Mouse (Mus musculus): ENCODE data around the gene Galk2. TPM values are rescaled to one million over a fixed set of nuclear protein-coding genes. Genes with fewer than 3 reads are reported as not detected.

The Galk2 gene
- polyA plus RNA-seq, 1 experiment from 2014 or later, result 29.2 TPM

DNA sequence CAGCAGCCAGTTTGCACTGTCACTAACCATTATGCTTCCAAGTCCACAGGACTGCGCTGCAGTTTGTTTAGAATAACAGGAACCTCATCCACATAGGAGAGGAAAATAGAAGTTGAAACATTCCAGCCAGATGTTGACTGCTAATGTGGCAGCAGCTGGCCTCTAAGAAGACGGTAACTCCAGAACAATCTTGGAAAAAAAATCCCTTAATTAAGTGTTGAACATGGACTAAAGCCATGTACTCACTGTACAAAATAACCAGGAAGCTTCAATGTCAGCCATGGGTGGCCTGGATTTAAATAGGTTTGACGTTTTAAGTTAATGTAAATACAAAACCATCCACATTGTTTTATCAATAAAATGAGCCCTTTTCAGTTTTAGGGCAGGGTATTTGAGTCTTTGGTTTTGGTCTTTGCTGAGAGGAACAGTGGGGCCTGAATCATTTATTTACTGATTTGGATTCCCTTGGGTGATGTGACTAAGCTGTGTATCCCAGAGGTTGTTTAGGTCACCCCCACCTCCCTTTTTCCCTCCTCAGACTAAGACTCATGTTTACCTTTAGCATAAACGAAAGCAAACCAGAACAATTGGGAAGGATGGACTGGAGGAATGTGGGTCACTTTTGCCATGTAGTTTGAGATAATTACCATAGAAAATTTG lies 47.6 kb downstream of the Galk2 start:
- Histone ChIP-seq H3K27ac (replicated peaks) (no peak overlapping the region), H3K9ac (no peak overlapping the region), H3K9me3 (no peaks in the 10 kb centered on the region), H3K4me3 (no peak overlapping the region), H3K4me2 (no peak overlapping the region), H3K4me1 (replicated peaks) (no peaks in the 10 kb centered on the region), H3K27me3 (no peaks in the 10 kb centered on the region), H3K36me3 (no peaks in the 10 kb centered on the region)
- WGBS, result 87% methylated on average over 4 of the region's 4 CpGs
- ATAC-seq (ENCODE audit: low FRiP score, low read depth), result no peak

DNA sequence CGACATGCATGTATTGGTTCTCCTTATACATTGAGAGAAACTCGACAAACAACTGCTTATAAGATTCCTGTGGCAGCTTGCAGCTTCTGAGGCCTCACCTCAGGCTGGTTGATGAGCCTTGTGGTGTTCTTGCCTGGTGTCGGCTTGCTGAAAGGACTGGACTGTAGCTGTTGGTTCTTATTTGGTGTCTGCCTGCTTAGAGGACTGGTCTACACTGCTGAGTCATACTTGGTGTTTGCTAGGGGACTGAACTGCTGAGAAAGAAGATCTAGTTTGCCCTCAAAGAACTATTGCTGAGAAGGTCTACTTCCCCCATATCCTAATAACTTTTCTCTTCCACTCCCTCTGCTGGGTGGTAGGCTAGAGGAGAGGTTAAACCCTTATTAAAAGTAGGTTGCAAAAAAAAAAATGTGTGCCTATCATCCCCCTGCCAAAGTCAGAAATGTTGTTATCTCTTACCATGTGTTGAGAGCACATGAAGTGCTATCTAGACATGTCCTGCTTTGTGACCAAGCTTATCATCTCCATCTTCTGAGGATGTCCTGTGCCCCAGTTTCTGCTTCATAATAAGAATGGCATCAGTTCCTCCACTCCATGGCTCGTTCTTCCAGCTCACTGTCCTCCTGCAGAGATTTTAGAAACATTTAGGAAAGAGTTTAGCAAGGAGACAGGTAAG lies 48.8 kb downstream of the Galk2 start:
- H3K4me3 ChIP-seq, result no peak overlapping the region
- no peaks in the 10 kb centered on the region for H3K9me3 ChIP-seq
- no peak for ATAC-seq (ENCODE audit: low FRiP score, low read depth)
- H3K36me3 ChIP-seq, result no peaks in the 10 kb centered on the region
- H3K27ac ChIP-seq (replicated peaks), result no peak overlapping the region
- H3K9ac ChIP-seq, result no peak overlapping the region
- H3K4me1 ChIP-seq (replicated peaks), result no peaks in the 10 kb centered on the region
- WGBS, result 85% methylated on average over 4 of the region's 4 CpGs
- H3K27me3 ChIP-seq, result no peaks in the 10 kb centered on the region
- H3K4me2 ChIP-seq, result no peak overlapping the region

DNA sequence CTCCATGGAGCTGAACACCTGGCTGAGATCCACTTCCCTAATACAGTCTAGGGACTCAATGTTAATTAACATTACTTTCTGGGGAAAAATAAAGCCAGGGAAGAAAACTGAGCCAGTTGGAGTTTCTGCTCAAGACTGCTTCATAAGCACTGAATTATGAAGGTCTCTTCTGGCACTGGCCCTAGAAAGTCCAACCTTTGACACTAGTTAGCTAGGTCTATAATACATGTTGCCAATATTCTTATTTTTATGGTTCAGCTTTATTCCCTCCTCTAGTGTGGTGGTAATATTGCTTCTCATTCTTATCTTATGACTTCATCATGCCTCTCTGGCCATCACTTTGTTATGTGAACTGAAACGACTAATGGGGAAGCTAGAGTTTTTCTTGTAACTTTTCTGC lies 55.3 kb downstream of the Galk2 start:
- H3K4me1 ChIP-seq (replicated peaks), result no peaks in the 10 kb centered on the region
- WGBS, result 79% methylated on average over 1 of the region's 1 CpGs

DNA sequence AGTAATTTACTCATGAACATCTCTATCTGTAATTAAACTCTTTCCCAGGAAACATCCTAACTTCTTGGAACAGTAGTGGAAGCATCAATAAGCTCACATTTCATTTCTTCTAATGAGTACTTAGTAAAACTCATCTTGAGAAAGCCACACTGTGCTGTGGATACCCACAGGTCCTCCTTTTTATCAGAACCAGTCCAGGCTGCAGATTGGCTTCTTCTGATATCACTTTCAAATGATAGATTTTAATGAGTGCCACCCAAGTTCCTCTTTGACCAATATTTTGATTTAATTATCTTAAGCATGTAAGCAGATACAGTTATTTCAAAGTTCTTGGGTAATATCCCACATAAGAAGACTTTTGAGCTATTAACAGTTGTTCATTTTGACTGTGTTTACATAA lies 55.8 kb downstream of the Galk2 start:
- Histone ChIP-seq H3K4me2 (no peak overlapping the region), H3K36me3 (no peaks in the 10 kb centered on the region), H3K27ac (replicated peaks) (no peak overlapping the region), H3K9me3 (no peaks in the 10 kb centered on the region), H3K4me3 (no peak overlapping the region), H3K4me1 (replicated peaks) (no peaks in the 10 kb centered on the region), H3K9ac (no peak overlapping the region), H3K27me3 (no peaks in the 10 kb centered on the region)
- no peak for ATAC-seq (ENCODE audit: low FRiP score, low read depth)

More for the DNA sequence above, 55.3 kb downstream of the Galk2 start:
- no peak overlapping the region for H3K27ac ChIP-seq (replicated peaks)
- H3K4me3 ChIP-seq, result no peak overlapping the region
- H3K36me3 ChIP-seq, result no peaks in the 10 kb centered on the region
- no peak overlapping the region for H3K4me2 ChIP-seq
- H3K27me3 ChIP-seq, result no peaks in the 10 kb centered on the region
- H3K9me3 ChIP-seq, result no peaks in the 10 kb centered on the region
- H3K9ac ChIP-seq, result no peak overlapping the region
- no peak for ATAC-seq (ENCODE audit: low FRiP score, low read depth)

DNA sequence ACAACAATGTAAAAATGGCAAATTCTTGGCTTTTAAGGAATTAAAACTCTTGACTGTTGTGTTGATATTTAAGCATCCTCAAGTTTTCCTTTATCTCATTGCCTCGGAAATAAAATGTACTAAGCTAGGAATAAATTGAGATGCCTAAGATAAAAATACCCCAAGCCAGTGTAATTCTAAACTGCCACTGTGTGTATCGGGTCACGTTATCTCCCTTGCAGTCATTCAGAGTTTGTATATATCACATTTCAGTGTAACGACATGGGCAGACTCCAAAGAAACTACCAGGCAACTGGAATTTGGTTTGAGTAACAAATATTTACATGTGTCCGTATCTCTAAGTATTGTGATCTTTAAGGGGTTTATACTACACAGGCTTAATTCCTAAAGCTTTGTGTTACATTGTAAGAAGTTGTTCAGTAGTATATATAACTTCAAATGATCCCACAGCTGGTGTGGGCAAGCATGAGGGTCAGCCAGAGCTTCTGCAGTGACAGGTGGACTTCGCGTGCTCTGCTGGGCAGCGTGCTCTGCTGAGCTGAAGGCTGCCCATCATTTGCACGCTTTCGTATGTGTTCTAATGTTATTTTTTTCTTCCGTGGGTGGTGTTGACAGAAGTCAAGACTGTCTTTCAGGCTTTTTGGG lies 57.9 kb downstream of the Galk2 start:
- no peak overlapping the region for H3K4me2 ChIP-seq
- ATAC-seq (ENCODE audit: low FRiP score, low read depth), result no peak
- no peaks in the 10 kb centered on the region for H3K27me3 ChIP-seq
- H3K9me3 ChIP-seq, result no peaks in the 10 kb centered on the region
- no peak overlapping the region for H3K4me3 ChIP-seq
- no peak overlapping the region for H3K9ac ChIP-seq
- no peaks in the 10 kb centered on the region for H3K4me1 ChIP-seq (replicated peaks)
- no peak overlapping the region for H3K27ac ChIP-seq (replicated peaks)
- H3K36me3 ChIP-seq, result no peaks in the 10 kb centered on the region
- WGBS, result 79% methylated on average over 11 of the region's 11 CpGs

DNA sequence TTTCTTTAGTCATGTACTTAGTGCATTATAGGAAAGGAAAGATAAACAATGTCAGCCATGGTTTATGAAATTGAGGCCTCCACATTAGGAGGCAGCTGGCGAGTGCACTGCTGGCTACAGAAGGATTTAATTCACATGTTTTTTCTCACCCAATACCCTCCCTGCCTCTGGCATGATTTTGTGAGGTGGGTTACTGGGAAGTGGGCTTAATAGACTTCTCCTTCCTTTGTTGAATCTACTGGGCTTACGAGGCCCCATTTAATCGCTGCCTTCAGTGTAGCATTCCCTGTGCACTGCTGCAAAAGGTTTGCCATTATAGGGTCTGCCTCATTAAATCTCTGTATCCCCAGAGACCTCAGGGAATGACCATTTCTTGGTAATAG lies 58.4 kb downstream of the Galk2 start:
- ATAC-seq (ENCODE audit: low FRiP score, low read depth), result no peak
- Histone ChIP-seq H3K36me3 (no peaks in the 10 kb centered on the region), H3K27ac (replicated peaks) (no peak overlapping the region), H3K4me2 (no peak overlapping the region), H3K27me3 (no peaks in the 10 kb centered on the region), H3K9me3 (no peaks in the 10 kb centered on the region), H3K4me3 (no peak overlapping the region), H3K9ac (no peak overlapping the region), H3K4me1 (replicated peaks) (no peaks in the 10 kb centered on the region)
- WGBS, result 50% methylated on average over 3 of the region's 3 CpGs

DNA sequence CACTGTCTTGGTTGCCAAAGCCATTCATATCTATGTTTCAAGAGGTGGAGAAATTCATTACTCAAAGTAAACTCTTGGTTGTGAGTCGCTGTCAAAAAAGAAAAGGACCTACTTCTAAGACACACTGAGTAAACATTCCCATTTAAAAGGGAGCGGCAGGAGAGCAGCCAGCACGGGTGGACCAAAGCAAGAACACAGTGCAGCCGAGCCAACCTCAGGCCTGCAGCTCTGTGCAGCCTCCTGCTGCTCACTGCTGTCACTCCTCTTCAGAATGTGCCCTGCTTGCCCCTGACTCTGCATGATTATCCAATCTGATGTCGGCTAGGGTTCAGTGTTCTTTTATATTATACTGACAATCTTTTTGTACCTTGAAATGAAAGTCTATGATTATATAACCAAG lies 62.4 kb downstream of the Galk2 start:
- H3K9ac ChIP-seq, result no peak overlapping the region
- H3K27ac ChIP-seq (replicated peaks), result no peak overlapping the region
- 22% methylated on average over 5 of the region's 5 CpGs for WGBS
- H3K4me1 ChIP-seq (replicated peaks), result no peaks in the 10 kb centered on the region
- no peak overlapping the region for H3K4me2 ChIP-seq
- H3K27me3 ChIP-seq, result no peaks in the 10 kb centered on the region
- H3K36me3 ChIP-seq, result no peaks in the 10 kb centered on the region
- H3K4me3 ChIP-seq, result no peak overlapping the region
- ATAC-seq (ENCODE audit: low FRiP score, low read depth), result peak; percentile 42; the same call in 1 of the 2 replicates
- no peaks in the 10 kb centered on the region for H3K9me3 ChIP-seq

DNA sequence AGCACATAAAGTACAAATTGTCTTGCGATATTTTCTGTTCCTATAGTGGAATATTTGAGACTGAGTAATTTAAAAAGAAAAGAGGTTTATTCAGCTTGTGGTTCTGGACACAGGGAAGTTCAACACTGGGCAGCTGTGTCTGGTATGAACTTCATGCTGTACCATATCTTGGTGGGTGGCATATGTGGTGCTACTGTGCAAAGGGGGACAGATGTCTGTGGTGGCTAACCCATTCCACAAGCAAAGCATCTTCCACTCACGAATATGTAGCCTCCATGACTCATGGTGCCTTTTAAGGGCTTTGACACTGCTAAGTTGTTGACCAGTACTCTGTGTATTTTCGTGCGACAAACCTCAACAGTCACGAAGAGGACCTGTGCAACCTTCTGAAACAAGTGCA lies 63.2 kb downstream of the Galk2 start:
- Histone ChIP-seq H3K27ac (replicated peaks) (no peak overlapping the region), H3K9ac (no peak overlapping the region), H3K9me3 (no peaks in the 10 kb centered on the region), H3K4me3 (no peak overlapping the region), H3K27me3 (no peaks in the 10 kb centered on the region), H3K4me2 (no peak overlapping the region), H3K36me3 (no peaks in the 10 kb centered on the region), H3K4me1 (replicated peaks) (no peaks in the 10 kb centered on the region)
- no peak for ATAC-seq (ENCODE audit: low FRiP score, low read depth)
- WGBS, result 95% methylated on average over 5 of the region's 5 CpGs

DNA sequence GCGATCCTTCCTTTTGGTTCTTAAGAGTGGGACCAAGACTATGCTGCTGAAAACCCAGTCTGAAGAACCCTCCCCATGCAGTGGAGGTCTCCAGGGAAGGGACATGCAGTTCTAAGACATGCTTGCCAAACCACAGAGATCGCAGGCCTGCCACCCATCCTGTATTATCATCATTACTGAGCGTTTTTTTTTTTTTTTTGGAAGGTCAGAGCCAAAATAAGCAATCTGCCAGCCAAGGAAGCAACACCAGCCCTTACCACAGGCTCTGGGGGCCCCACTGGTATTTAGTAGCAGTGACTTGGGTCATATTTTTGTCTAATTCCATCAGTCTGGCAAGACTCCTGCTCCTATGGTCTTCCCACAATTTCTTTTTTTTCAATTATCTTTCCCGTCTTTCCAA lies 64.0 kb downstream of the Galk2 start:
- Histone ChIP-seq H3K4me2 (no peak overlapping the region), H3K27ac (replicated peaks) (no peak overlapping the region), H3K4me3 (no peak overlapping the region), H3K4me1 (replicated peaks) (no peaks in the 10 kb centered on the region), H3K27me3 (no peaks in the 10 kb centered on the region), H3K9me3 (no peaks in the 10 kb centered on the region), H3K36me3 (no peaks in the 10 kb centered on the region), H3K9ac (no peak overlapping the region)
- 88% methylated on average over 4 of the region's 4 CpGs for WGBS
- ATAC-seq (ENCODE audit: low FRiP score, low read depth), result no peak

DNA sequence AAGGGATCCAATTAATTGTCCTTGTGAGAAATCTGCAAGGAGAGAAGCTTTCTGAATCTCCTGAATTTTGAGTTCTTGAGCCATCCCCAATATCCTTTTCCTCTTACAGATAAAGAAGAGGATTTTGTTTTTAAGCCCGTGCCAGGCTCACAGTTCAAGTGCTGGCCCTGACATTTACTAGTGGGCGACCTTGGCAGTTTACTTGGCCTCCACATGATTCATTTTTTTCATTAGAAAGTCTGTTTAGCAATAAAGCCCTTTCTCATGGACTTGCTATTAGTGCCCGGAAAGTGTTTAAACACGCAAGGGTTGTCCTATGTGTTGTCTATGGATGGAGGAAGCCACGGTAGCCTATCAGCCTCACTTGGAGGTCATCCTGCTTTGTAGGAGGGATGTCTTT lies 64.4 kb downstream of the Galk2 start:
- Histone ChIP-seq H3K27ac (replicated peaks) (no peak overlapping the region), H3K27me3 (no peaks in the 10 kb centered on the region), H3K4me2 (no peak overlapping the region), H3K36me3 (no peaks in the 10 kb centered on the region), H3K9me3 (no peaks in the 10 kb centered on the region), H3K4me3 (no peak overlapping the region), H3K4me1 (replicated peaks) (no peaks in the 10 kb centered on the region), H3K9ac (no peak overlapping the region)
- WGBS, result 89% methylated on average over 5 of the region's 5 CpGs
- no peak for ATAC-seq (ENCODE audit: low FRiP score, low read depth)

DNA sequence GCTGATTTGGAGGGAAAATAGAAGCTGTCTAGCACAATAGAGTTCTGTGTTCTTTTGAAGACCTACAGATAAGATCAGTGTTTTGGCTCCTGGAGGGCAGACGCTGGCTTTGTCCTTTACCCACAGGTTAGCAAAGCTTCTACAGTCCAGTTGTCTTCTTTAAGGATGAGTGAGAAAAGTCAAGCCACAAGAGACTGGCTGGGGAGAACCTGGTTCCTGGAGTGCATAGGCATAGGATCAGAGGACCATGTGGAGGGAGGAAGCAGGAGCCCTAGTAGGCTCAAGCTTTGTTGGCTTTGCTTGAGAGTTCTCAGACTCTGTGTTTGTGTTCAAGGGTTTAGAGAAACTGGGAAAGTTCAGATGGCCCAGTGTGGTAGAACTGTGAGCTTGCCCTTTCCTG lies 65.6 kb downstream of the Galk2 start:
- H3K4me2 ChIP-seq, result no peak overlapping the region
- no peaks in the 10 kb centered on the region for H3K9me3 ChIP-seq
- no peak overlapping the region for H3K27ac ChIP-seq (replicated peaks)
- H3K4me3 ChIP-seq, result no peak overlapping the region
- no peaks in the 10 kb centered on the region for H3K36me3 ChIP-seq
- H3K4me1 ChIP-seq (replicated peaks), result no peaks in the 10 kb centered on the region
- no peak for ATAC-seq (ENCODE audit: low FRiP score, low read depth)
- no peak overlapping the region for H3K9ac ChIP-seq
- WGBS, result 76% methylated on average over 1 of the region's 1 CpGs
- no peaks in the 10 kb centered on the region for H3K27me3 ChIP-seq

DNA sequence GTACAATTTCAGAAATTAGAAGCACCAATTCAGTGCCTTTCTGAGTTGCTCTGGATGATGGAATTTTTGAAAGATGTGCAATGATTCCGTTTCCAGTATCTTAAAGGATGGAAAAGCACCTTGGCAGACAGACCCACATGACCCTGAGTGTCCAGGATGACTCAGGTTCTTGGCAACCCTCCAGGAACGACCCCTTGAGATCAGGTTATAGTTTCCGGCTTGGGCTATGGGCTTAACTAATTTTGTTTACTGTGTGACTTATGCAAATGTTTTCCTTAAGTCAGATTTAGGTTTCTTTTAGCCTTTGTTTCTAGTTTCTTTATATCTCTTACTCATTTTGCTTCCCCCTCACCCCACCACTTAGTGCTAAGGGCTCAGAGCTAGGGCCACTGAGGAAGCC lies 66.2 kb downstream of the Galk2 start:
- WGBS, result 80% methylated on average over 3 of the region's 3 CpGs
- H3K27me3 ChIP-seq, result no peaks in the 10 kb centered on the region
- H3K4me3 ChIP-seq, result no peak overlapping the region
- no peaks in the 10 kb centered on the region for H3K9me3 ChIP-seq
- H3K9ac ChIP-seq, result no peak overlapping the region
- no peak for ATAC-seq (ENCODE audit: low FRiP score, low read depth)
- no peaks in the 10 kb centered on the region for H3K4me1 ChIP-seq (replicated peaks)
- no peaks in the 10 kb centered on the region for H3K36me3 ChIP-seq
- H3K27ac ChIP-seq (replicated peaks), result no peak overlapping the region
- H3K4me2 ChIP-seq, result no peak overlapping the region
